Mouse (Mus musculus) cortical plate, adult 2 months (tissue): Measurements from ENCODE around the gene Usp12. TPM values are rescaled to one million over a fixed set of nuclear protein-coding genes. Genes with fewer than 3 reads are reported as not detected.

Experiments used
- H3K27ac ChIP-seq: fragments of 200-500 bp; 2 replicates; pipeline ENCODE4 v1.5.1; 2012; ENCODE audit warnings: low read length, control low read depth, inconsistent platforms; ENCODE audit not compliant: insufficient read depth
- H3K4me1 ChIP-seq: fragments of 200-500 bp; 2 replicates; pipeline ENCODE4 v1.6.1; 2011; ENCODE audit warnings: low read length; ENCODE audit not compliant: control insufficient read depth, insufficient read depth
- H3K4me3 ChIP-seq: fragments of 200-500 bp; 2 replicates; pipeline ENCODE4 v1.5.1; 2011; ENCODE audit warnings: mild to moderate bottlenecking, low read length, control low read depth; ENCODE audit not compliant: insufficient read depth
- CTCF ChIP-seq: fragments of 200-500 bp; IDR thresholded peaks from 2 replicates; pipeline ENCODE4 v1.5.1; 2011; ENCODE audit warnings: mild to moderate bottlenecking, control low read depth, low read length; ENCODE audit not compliant: insufficient read depth; ENCODE audit errors: extremely low read depth
- POLR2A ChIP-seq: fragments of 200-500 bp; IDR thresholded peaks from 2 replicates; pipeline ENCODE4 v1.6.1; 2011; ENCODE audit warnings: mild to moderate bottlenecking, low read length, control low read depth; ENCODE audit not compliant: insufficient read depth; ENCODE audit errors: extremely low read depth
- polyA plus RNA-seq: library from polyadenylated mRNA; depleted of rRNA; stranded (reverse); fragments of >200 nt; gene quantifications from 2 replicates; pipeline ENCODE4 v1.2.3, GENCODE M21; 2012

The Usp12 gene
- polyA plus RNA-seq, 1 experiment, result 31.0 TPM

DNA sequence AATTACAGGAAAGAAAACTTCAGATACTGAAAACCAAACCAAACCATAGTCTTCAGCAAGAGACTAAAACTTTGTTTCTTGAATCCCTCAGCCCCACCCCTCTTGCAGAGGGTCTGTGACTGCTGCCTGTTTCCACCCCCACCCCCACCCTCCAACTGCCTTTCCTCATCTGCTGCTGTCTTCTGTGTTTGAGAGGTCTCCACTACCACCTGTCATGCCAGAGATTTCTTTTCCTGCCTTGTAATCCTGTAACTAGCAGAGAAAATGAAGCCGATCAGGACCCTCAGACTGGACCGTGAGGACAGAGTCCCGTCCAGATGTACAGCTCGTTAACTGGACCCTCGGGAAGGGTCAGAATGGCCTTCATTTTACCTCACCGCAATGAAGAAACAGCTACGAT is 61.4 kb downstream of the Usp12 start:
- TF ChIP-seq CTCF, result no peak
- no peak for TF ChIP-seq POLR2A
- Histone ChIP-seq H3K4me1 (peaks cover 1% of the 10 kb centered on the region; the same call in 1 of the 2 replicates), H3K4me3 (no peak overlapping the region), H3K27ac (no peak overlapping the region)

DNA sequence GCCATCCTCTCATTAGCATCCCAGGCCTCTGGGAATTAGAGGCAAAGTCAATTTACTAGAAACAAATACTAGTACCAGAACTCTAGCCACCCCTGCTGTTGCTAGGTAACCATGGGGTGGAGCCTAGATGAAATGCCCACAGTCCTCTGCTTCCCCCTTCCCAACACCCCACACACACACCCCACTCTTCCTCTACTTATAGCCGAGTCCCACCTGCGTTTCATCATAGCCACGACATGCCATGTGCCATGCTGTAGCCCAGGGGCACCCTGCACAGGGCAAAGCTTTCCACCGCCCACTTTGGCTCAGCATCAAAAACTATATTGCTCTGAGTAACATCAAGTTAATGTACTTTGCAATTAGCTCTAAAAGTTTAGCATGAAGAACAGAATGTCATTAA is 67.8 kb downstream of the Usp12 start:
- H3K4me3 ChIP-seq, result no peak overlapping the region
- no peak overlapping the region for H3K27ac ChIP-seq
- H3K4me1 ChIP-seq, result peaks cover 1% of the 10 kb centered on the region; the same call in 1 of the 2 replicates
- TF ChIP-seq CTCF, result no peak
- TF ChIP-seq POLR2A, result no peak

DNA sequence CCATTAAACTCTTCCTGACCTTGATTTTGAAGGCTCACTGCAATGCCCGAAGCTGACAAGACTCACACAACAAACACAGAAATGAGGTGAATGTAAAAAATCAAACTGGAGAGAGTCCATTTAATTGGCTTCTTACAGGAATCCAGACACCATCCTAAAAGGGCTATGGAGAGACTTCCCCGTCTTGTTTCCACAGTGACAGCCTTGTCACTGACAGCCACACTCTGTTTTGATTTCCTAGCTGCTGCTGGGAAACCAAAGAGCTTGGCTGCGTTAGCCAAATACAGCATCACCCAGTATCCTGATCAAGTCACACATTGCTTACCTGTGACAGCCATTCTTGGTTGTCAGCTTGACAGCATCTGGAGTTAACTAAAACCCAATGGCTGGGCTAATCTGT is 69.8 kb downstream of the Usp12 start:
- no peak overlapping the region for H3K27ac ChIP-seq
- peaks cover 1% of the 10 kb centered on the region; the same call in 1 of the 2 replicates for H3K4me1 ChIP-seq
- H3K4me3 ChIP-seq, result no peak overlapping the region
- TF ChIP-seq CTCF (no peak), POLR2A (no peak)

DNA sequence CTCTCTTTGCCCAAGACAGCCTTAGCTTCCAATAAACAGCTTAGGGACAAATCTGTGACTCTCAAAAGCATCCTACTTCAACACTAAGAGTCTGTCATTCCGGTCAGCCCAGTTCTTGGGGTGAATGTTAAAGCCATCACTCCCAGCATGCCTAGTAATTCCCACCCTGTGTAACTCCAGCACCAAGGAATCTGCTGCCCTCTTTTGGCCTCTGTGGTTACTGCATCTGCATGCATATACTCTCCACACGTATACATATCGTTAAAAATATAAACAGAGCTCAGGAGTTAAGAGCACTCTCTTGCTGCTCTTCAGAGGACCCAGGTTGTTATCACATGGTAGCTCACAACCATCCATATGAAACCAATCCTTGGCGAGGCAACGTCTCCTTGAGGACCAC is 71.4 kb downstream of the Usp12 start:
- no peak for TF ChIP-seq POLR2A
- TF ChIP-seq CTCF, result no peak
- Histone ChIP-seq H3K4me1 (peaks cover 1% of the 10 kb centered on the region; the same call in 1 of the 2 replicates), H3K4me3 (no peak overlapping the region), H3K27ac (no peak overlapping the region)

GRCm38 (mm10) chr5:146722226-146722625 is 72.6 kb downstream of the Usp12 start:
- Histone ChIP-seq H3K4me1 (peaks cover 1% of the 10 kb centered on the region; the same call in 1 of the 2 replicates), H3K27ac (no peak overlapping the region), H3K4me3 (no peak overlapping the region)
- TF ChIP-seq POLR2A, result no peak
- no peak for TF ChIP-seq CTCF

DNA sequence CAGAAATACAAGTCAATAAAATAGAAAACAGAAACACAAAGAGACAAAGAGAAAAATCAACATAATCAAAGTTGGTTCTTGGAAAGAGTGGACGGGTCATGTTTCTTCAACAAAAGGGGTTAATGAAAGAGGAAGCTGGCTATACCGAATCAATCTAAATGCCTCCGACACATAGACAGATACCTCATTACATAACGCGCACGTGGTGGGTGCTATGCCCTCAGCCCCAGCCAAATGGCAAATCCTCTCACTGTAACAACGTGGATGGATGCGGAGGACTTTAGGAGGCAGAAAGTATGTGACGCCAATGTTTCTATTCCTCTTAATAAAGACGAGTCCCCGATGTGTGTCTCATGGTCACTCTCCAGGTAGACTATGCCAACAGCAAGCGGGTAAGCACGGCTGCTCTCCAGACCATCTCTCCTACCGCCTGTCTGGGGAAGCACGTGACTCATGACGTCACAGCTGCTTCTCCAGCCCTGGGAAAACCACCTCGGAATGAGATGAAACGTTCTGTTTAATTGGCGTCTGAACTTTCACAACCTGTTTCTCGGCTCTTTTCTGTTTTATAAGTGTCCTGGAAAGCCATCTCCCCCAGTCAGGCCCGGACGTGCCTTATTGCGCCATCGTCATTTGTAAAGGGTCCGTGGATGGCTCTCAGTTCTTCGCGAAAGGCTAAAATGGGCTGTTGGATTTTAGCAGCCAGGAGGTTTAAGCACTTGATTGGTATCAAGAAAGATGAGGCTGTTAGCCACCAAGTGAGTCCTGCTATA is 75.0 kb downstream of the Usp12 start:
- H3K4me1 ChIP-seq, result peaks cover 1% of the 10 kb centered on the region; the same call in 1 of the 2 replicates
- TF ChIP-seq CTCF (no peak), POLR2A (no peak)
- H3K4me3 ChIP-seq, result no peak overlapping the region
- H3K27ac ChIP-seq, result no peak overlapping the region

GRCm38 (mm10) chr5:146713836-146714235 is 81.0 kb downstream of the Usp12 start:
- no peak for TF ChIP-seq CTCF
- TF ChIP-seq POLR2A, result no peak
- no peaks in the 10 kb centered on the region for H3K4me1 ChIP-seq
- no peak overlapping the region for H3K27ac ChIP-seq
- H3K4me3 ChIP-seq, result no peak overlapping the region

- TF ChIP-seq CTCF (no peak), POLR2A (no peak)
- H3K4me1 ChIP-seq, result no peaks in the 10 kb centered on the region
- no peak overlapping the region for H3K27ac ChIP-seq
- H3K4me3 ChIP-seq, result no peak overlapping the region
These were observed 81.7 kb downstream of the Usp12 start for GRCm38 (mm10) chr5:146713088-146713487.

DNA sequence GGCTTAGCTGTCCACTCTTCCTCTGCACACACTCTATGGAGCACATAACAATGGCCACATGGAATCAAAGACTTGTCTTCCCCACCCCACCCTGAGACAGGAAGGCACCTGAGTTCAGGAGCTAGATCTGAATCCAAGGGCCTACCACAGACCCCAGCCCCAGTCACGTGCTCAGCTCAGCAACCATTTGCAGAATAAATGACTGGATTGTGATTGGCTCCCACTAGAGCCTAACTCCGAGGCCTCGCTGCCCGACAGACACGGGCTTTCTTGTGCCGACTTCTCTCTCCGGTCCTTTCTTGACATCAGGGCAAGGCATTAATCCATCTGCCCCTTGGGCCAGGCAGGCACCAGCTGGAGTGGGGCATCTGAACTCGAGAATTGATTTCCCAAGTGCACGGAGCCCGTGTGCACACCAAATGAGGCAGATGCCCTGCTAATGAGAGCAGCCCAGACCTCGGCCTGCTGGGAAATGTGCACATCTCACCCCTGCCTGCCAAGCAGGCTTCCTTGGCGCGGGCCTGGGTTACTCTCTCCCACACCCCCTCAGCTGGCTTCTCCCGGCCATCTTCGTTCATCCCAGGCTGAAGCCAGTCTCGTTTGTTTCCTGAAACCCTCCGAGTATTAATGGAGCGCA is 82.4 kb downstream of the Usp12 start:
- Histone ChIP-seq H3K4me1 (no peaks in the 10 kb centered on the region), H3K4me3 (no peak overlapping the region), H3K27ac (no peak overlapping the region)
- TF ChIP-seq POLR2A (no peak), CTCF (no peak)

GRCm38 (mm10) chr5:146709361-146709760 is 85.4 kb downstream of the Usp12 start:
- Histone ChIP-seq H3K4me1 (no peaks in the 10 kb centered on the region), H3K4me3 (no peak overlapping the region), H3K27ac (no peak overlapping the region)
- TF ChIP-seq POLR2A (no peak), CTCF (no peak)
